Mouse (Mus musculus): ENCODE data around the gene Bhlhe40. TPM values are rescaled to one million over a fixed set of nuclear protein-coding genes. Genes with fewer than 3 reads are reported as not detected.

The Bhlhe40 gene
- polyA plus RNA-seq, 1 experiment: not detected

DNA sequence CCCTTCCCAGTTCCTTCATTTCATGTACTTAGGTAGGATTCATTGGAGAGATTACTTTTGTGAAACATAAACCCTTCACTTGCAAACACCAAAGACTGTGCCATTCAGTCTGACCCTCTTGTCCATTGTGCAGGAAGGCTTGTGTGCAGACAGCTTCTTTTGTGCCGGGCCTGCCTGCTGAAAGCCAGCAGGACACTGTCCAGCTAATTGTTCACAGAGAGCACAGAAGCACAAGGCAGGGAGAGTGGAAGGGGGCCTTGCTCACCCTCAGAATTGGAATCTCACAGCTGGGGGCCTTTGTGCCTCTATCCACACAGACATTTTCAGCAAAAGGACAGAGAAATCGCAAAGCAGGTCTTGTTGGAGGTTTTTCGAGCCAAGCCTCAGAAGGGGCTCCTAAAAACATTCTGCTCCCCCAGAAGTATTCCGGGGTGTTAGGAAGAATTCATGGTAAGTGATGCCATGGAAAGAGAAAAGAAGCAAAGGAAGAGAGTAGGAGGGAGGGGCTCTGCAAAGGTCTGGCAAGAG lies 38.0 kb downstream of the Bhlhe40 start:
- no peak for TF ChIP-seq GATA1 (IDR thresholded peaks at IDR 0.05; ENCODE audit: low read length)

GRCm38 (mm10) chr6:108699679-108700078 lies 39.2 kb downstream of the Bhlhe40 start:
- TF ChIP-seq GATA1 (IDR thresholded peaks at IDR 0.05; ENCODE audit: low read length): no peak

DNA sequence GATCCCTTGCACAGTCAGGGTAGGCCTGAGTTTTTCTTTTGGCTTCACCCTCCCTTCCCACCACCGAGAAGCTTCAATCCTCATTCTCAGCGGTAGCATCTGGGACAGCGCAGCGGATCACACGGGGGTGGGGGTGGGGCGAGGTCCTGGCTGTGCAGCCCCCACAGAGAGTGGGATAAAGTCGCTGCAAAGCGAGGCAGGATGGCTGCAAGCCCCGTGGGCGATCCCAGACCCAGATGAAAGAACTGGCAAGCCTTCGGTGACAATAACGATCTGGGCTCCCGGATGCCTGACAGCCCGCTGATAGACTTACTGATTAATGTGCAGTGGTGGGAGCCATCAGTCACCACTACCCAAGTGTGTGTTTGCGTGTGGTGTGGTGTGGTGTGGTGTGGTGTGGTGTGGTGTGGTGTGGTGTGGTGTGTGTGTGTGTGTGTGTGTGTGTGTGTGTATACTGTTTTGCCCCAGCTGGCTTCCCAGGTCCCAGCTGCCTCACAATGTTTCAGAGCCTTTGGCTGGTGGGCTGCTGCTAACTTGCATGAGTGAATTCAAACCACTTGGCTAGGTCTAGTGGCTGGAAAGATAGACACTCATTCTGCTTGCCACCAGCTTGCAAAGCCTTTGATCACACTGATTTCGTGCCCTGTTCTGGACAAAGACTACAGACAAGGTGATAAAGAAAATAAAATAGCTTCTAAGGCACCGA lies 40.4 kb downstream of the Bhlhe40 start:
- TF ChIP-seq GATA1 (IDR thresholded peaks at IDR 0.05; ENCODE audit: low read length): no peak

DNA sequence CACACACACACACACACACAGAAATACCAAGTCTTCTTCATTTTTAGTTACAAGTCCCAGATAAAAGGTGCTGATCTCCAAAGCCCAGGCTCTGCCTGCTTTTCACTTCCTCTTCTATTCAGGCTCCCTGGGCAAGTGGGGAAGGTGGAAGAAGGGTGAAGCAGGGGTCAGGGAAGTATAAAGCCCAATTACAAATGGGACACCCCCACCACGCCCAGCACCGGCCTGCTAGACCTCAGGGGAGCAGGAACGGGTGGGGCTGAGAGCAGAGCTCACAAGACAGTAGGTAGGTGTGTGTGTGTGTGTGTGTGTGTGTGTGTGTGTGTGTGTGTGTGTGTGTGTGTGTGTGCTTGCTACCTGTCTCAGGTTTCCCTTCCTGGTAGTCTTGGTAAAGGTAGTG lies 42.2 kb downstream of the Bhlhe40 start:
- TF ChIP-seq GATA1 (IDR thresholded peaks at IDR 0.05; ENCODE audit: low read length): no peak

GRCm38 (mm10) chr6:108703085-108703484 lies 42.7 kb downstream of the Bhlhe40 start:
- no peak for TF ChIP-seq GATA1 (IDR thresholded peaks at IDR 0.05; ENCODE audit: low read length)

GRCm38 (mm10) chr6:108704316-108705080 lies 44.1 kb downstream of the Bhlhe40 start:
- TF ChIP-seq GATA1 (IDR thresholded peaks at IDR 0.05; ENCODE audit: low read length): no peak

DNA sequence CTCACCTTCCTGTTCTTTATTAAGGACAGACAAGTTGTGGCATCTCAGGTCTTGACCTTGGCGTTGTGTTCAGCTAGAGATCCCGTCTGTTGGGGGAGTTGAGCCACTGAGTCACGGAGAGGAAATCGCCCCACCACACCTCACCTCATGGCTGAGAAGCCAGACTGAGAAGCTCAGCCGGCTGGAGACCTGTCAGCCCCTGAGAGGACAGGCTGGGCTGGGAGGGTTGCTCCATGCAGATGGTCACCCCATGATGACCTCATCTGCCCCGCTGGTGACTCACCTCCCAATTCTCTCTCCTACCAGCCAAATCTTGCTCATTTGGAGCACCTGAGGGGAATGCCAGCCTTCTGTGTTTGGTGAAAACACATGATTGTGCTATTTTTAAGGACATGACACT lies 45.5 kb downstream of the Bhlhe40 start:
- no peak for TF ChIP-seq GATA1 (IDR thresholded peaks at IDR 0.05; ENCODE audit: low read length)

GRCm38 (mm10) chr6:108706994-108707645 lies 46.7 kb downstream of the Bhlhe40 start:
- no peak for TF ChIP-seq GATA1 (IDR thresholded peaks at IDR 0.05; ENCODE audit: low read length)

GRCm38 (mm10) chr6:108709131-108709470 lies 48.7 kb downstream of the Bhlhe40 start:
- no peak for TF ChIP-seq GATA1 (IDR thresholded peaks at IDR 0.05; ENCODE audit: low read length)

- no peak for TF ChIP-seq GATA1 (IDR thresholded peaks at IDR 0.05; ENCODE audit: low read length)
Observed at GRCm38 (mm10) chr6:108709471-108710231, 49.2 kb downstream of the Bhlhe40 start.

- no peak for TF ChIP-seq GATA1 (IDR thresholded peaks at IDR 0.05; ENCODE audit: low read length)
Observed at GRCm38 (mm10) chr6:108710667-108711066, 50.2 kb downstream of the Bhlhe40 start.

- TF ChIP-seq GATA1 (IDR thresholded peaks at IDR 0.05; ENCODE audit: low read length): no peak
Observed at GRCm38 (mm10) chr6:108711192-108711964, 50.9 kb downstream of the Bhlhe40 start.

- TF ChIP-seq GATA1 (IDR thresholded peaks at IDR 0.05; ENCODE audit: low read length): no peak
Observed at GRCm38 (mm10) chr6:108712148-108712547, 51.7 kb downstream of the Bhlhe40 start.

GRCm38 (mm10) chr6:108713175-108713974 lies 52.9 kb downstream of the Bhlhe40 start:
- no peak for TF ChIP-seq GATA1 (IDR thresholded peaks at IDR 0.05; ENCODE audit: low read length)

Other genes with a start within 250 kb of the Bhlhe40 start
- 14.4 and 17.9 TPM in 2 replicates for gene Arl8b, start 122.5 kb downstream of the Bhlhe40 start, polyA plus RNA-seq (2012)
- 5.0 and 6.4 TPM in 2 replicates for gene Edem1, start 168.0 kb downstream of the Bhlhe40 start, polyA plus RNA-seq (2012)

All from G1E-ER4 (cell line).